Mouse (Mus musculus): ENCODE data around the gene Ctnnbl1.

DNA sequence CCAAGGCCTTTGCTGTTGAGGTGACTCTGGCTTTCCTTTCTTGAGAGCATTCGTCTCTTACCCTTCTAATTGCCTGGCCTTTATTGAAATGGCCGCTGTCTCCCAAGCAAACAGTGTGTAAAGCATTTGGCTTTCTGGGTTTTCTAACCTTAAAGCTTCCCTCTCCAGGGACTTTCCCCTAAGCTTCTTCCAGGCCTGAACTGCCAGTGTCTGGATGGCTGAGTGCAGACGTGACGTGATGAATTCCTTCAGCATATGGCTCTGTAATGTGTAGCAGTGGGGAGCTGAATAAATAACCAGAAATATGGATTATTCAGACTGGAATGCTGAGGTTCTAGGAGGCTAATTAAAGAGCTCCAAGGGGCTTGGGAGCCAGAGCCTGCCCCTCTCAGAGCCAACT is 84.1 kb downstream of the Ctnnbl1 start:
- no peak for TF ChIP-seq CTCF (IDR thresholded peaks at IDR 0.05; ENCODE audit: borderline replicate concordance, extremely low read depth, insufficient read depth, insufficient read length)
- TF ChIP-seq POLR2A (IDR thresholded peaks at IDR 0.05; ENCODE audit: borderline replicate concordance, extremely low read depth, insufficient read depth, insufficient read length, poor library complexity, severe bottlenecking): no peak
